Mouse (Mus musculus): ENCODE data around the gene 1520401A03Rik. TPM values are rescaled to one million over a fixed set of nuclear protein-coding genes. Genes with fewer than 3 reads are reported as not detected.
"Not testable (repeated sequence)": the region's sequence is repeated elsewhere in the genome, so short reads cannot be mapped to it uniquely, and the experiment has no call there.

1520401A03Rik gene
- not detected in 2 replicates for total RNA-seq (2014; rRNA removed; ENCODE audit: low replicate concordance)
- not detected in 2 replicates for polyA plus RNA-seq (2015; fragmentation: Nextera tagmentation; extraction: Ambion mirVana)

GRCm38 (mm10) chr17:23722376-23723125 lies at the start of gene 1520401A03Rik:
TSS of gene 1520401A03Rik (minus strand) at chr17:23722783.
- H3K4me2 ChIP-seq (ENCODE audit: low read depth, low read length): no peak within 1 kb of the TSS
- H3K27me3 ChIP-seq (ENCODE audit: control insufficient read depth, insufficient read depth, low read length): no peaks in the 10 kb centered on the region
- DNase-seq (ENCODE audit: low spot score): no peak
- H3K4me3 ChIP-seq (ENCODE audit: low read depth, low read length): no peak within 1 kb of the TSS
- H3K36me3 ChIP-seq (replicated peaks; ENCODE audit: control insufficient read depth, insufficient read depth, low read length): no peaks in the 10 kb centered on the region
- H3K9ac ChIP-seq (replicated peaks; ENCODE audit: low read depth, low read length): no peak within 1 kb of the TSS
- H3K9me3 ChIP-seq (replicated peaks; ENCODE audit: control insufficient read depth, low read length): no peaks in the 10 kb centered on the region
- H3K4me1 ChIP-seq (ENCODE audit: control insufficient read depth, insufficient read depth): peaks cover 6% of the 10 kb centered on the region; the same call in 1 of the 2 replicates
- no peak within 1 kb of the TSS for H3K27ac ChIP-seq (ENCODE audit: low read depth)
- no peak for ATAC-seq (ENCODE audit: insufficient read depth, low read depth)
- 48% methylated on average over 7 of the region's 7 CpGs for WGBS
- TF ChIP-seq CTCF (IDR thresholded peaks at IDR 0.05; ENCODE audit: low read depth): no peak
- no peak for TF ChIP-seq EP300 (IDR thresholded peaks at IDR 0.05; ENCODE audit: low read depth)

- not testable (repeated sequence) for H3K9me3 ChIP-seq (replicated peaks; ENCODE audit: control insufficient read depth, low read length); H3K4me2 ChIP-seq (ENCODE audit: low read depth, low read length); H3K27ac ChIP-seq (ENCODE audit: low read depth); H3K9ac ChIP-seq (replicated peaks; ENCODE audit: low read depth, low read length); H3K4me3 ChIP-seq (ENCODE audit: low read depth, low read length); DNase-seq (ENCODE audit: low spot score); H3K36me3 ChIP-seq (replicated peaks; ENCODE audit: control insufficient read depth, insufficient read depth, low read length); H3K27me3 ChIP-seq (ENCODE audit: control insufficient read depth, insufficient read depth, low read length); ATAC-seq (ENCODE audit: insufficient read depth, low read depth)
- 72% methylated on average over 2 of the region's 2 CpGs for WGBS
- H3K4me1 ChIP-seq (ENCODE audit: control insufficient read depth, insufficient read depth): peaks cover 13% of the 10 kb centered on the region
Measured at GRCm38 (mm10) chr17:23772219-23772556, 49.6 kb upstream of the 1520401A03Rik start.

GRCm38 (mm10) chr17:23771284-23772218 lies 49.0 kb upstream of the 1520401A03Rik start, which contains the start of gene Flywch1:
TSS of gene Flywch1 (minus strand) at chr17:23771602.
- H3K9me3 ChIP-seq (replicated peaks; ENCODE audit: control insufficient read depth, low read length): no peaks in the 10 kb centered on the region
- peak within 1 kb of the TSS; percentile 83 for H3K9ac ChIP-seq (replicated peaks; ENCODE audit: low read depth, low read length)
- H3K27me3 ChIP-seq (ENCODE audit: control insufficient read depth, insufficient read depth, low read length): no peaks in the 10 kb centered on the region
- H3K4me1 ChIP-seq (ENCODE audit: control insufficient read depth, insufficient read depth): peaks cover 13% of the 10 kb centered on the region
- H3K27ac ChIP-seq (ENCODE audit: low read depth): peak within 1 kb of the TSS; percentile 80
- peak within 1 kb of the TSS; percentile 81 for H3K4me3 ChIP-seq (ENCODE audit: low read depth, low read length)
- ATAC-seq (ENCODE audit: insufficient read depth, low read depth) (peak; percentile 97), DNase-seq (ENCODE audit: low spot score) (peak; percentile 98)
- H3K36me3 ChIP-seq (replicated peaks; ENCODE audit: control insufficient read depth, insufficient read depth, low read length): no peaks in the 10 kb centered on the region
- peak; percentile 85 for TF ChIP-seq EP300 (IDR thresholded peaks at IDR 0.05; ENCODE audit: low read depth)
- TF ChIP-seq CTCF (IDR thresholded peaks at IDR 0.05; ENCODE audit: low read depth): no peak
- WGBS: 4% methylated on average over 50 of the region's 58 CpGs
- H3K4me2 ChIP-seq (ENCODE audit: low read depth, low read length): peak within 1 kb of the TSS; percentile 80

- Histone ChIP-seq H3K27me3 (ENCODE audit: control insufficient read depth, insufficient read depth, low read length) (no peaks in the 10 kb centered on the region), H3K27ac (ENCODE audit: low read depth) (peak overlapping the region; percentile 80), H3K36me3 (replicated peaks; ENCODE audit: control insufficient read depth, insufficient read depth, low read length) (no peaks in the 10 kb centered on the region), H3K4me3 (ENCODE audit: low read depth, low read length) (peak overlapping the region; percentile 81), H3K9me3 (replicated peaks; ENCODE audit: control insufficient read depth, low read length) (no peaks in the 10 kb centered on the region), H3K4me1 (ENCODE audit: control insufficient read depth, insufficient read depth) (peaks cover 13% of the 10 kb centered on the region), H3K4me2 (ENCODE audit: low read depth, low read length) (peak overlapping the region; percentile 80), H3K9ac (replicated peaks; ENCODE audit: low read depth, low read length) (peak overlapping the region; percentile 83)
- TF ChIP-seq CTCF (IDR thresholded peaks at IDR 0.05; ENCODE audit: low read depth): no peak
- no peak for TF ChIP-seq EP300 (IDR thresholded peaks at IDR 0.05; ENCODE audit: low read depth)
- DNase-seq (ENCODE audit: low spot score) (peak; percentile 16), ATAC-seq (ENCODE audit: insufficient read depth, low read depth) (peak; percentile 28)
- under 1% methylated on average over 19 of the region's 19 CpGs for WGBS
Measured at GRCm38 (mm10) chr17:23770896-23771283, 48.3 kb upstream of the 1520401A03Rik start.

GRCm38 (mm10) chr17:23770493-23770892 lies 47.9 kb upstream of the 1520401A03Rik start:
- H3K4me1 ChIP-seq (ENCODE audit: control insufficient read depth, insufficient read depth): peaks cover 13% of the 10 kb centered on the region
- peak overlapping the region; percentile 80 for H3K4me2 ChIP-seq (ENCODE audit: low read depth, low read length)
- H3K27ac ChIP-seq (ENCODE audit: low read depth): no peak overlapping the region
- DNase-seq (ENCODE audit: low spot score): no peak
- H3K36me3 ChIP-seq (replicated peaks; ENCODE audit: control insufficient read depth, insufficient read depth, low read length): no peaks in the 10 kb centered on the region
- no peak for ATAC-seq (ENCODE audit: insufficient read depth, low read depth)
- WGBS: 25% methylated on average over 2 of the region's 2 CpGs
- peak overlapping the region; percentile 81 for H3K4me3 ChIP-seq (ENCODE audit: low read depth, low read length)
- no peaks in the 10 kb centered on the region for H3K9me3 ChIP-seq (replicated peaks; ENCODE audit: control insufficient read depth, low read length)
- peak overlapping the region; percentile 83 for H3K9ac ChIP-seq (replicated peaks; ENCODE audit: low read depth, low read length)
- TF ChIP-seq CTCF (IDR thresholded peaks at IDR 0.05; ENCODE audit: low read depth): no peak
- no peak for TF ChIP-seq EP300 (IDR thresholded peaks at IDR 0.05; ENCODE audit: low read depth)
- no peaks in the 10 kb centered on the region for H3K27me3 ChIP-seq (ENCODE audit: control insufficient read depth, insufficient read depth, low read length)
